Mouse (Mus musculus) ES-CJ7 (cell line): ENCODE results near the gene Pon3.

ENCODE experiments used
- DNase-seq: peaks from one replicate; pipeline ENCODE4 v3.0.0; 2011; ENCODE audit warnings: low read depth, low spot score

Pon3 gene

GRCm38 (mm10) chr6:5255722-5256451 lies at the start of gene Pon3:
Gene Pon3, minus strand, starts transcription at chr6:5256286.
- DNase-seq, result peak; percentile 76

GRCm38 (mm10) chr6:5304956-5305355 lies 48.9 kb upstream of the Pon3 start:
- no peak for DNase-seq

GRCm38 (mm10) chr6:5300629-5301028 lies 44.5 kb upstream of the Pon3 start:
- DNase-seq, result no peak

- no peak for DNase-seq
Measured at GRCm38 (mm10) chr6:5299561-5299960, 43.5 kb upstream of the Pon3 start.

- DNase-seq, result peak; percentile 50
Measured at GRCm38 (mm10) chr6:5298092-5298554, 42.0 kb upstream of the Pon3 start, which contains the start of gene Pon2. Gene Pon2, minus strand, starts transcription at chr6:5298455.

GRCm38 (mm10) chr6:5297321-5298091 lies 41.4 kb upstream of the Pon3 start:
- DNase-seq, result peak; percentile 48

GRCm38 (mm10) chr6:5296067-5296466 lies 40.0 kb upstream of the Pon3 start:
- DNase-seq, result no peak

- no peak for DNase-seq
Measured at GRCm38 (mm10) chr6:5294659-5295449, 38.8 kb upstream of the Pon3 start.

- no peak for DNase-seq
Measured at GRCm38 (mm10) chr6:5292841-5293240, 36.8 kb upstream of the Pon3 start.

- DNase-seq, result no peak
Measured at GRCm38 (mm10) chr6:5291450-5291849, 35.4 kb upstream of the Pon3 start.

- no peak for DNase-seq
Measured at GRCm38 (mm10) chr6:5287919-5288318, 31.8 kb upstream of the Pon3 start.

GRCm38 (mm10) chr6:5287392-5287791 lies 31.3 kb upstream of the Pon3 start:
- no peak for DNase-seq

GRCm38 (mm10) chr6:5282418-5282817 lies 26.3 kb upstream of the Pon3 start:
- no peak for DNase-seq

GRCm38 (mm10) chr6:5280576-5281305 lies 24.7 kb upstream of the Pon3 start:
- no peak for DNase-seq

- no peak for DNase-seq
Measured at GRCm38 (mm10) chr6:5277972-5278371, 21.9 kb upstream of the Pon3 start.

GRCm38 (mm10) chr6:5269641-5270040 lies 13.6 kb upstream of the Pon3 start:
- no peak for DNase-seq

GRCm38 (mm10) chr6:5264793-5265192 lies 8.7 kb upstream of the Pon3 start:
- no peak for DNase-seq

GRCm38 (mm10) chr6:5263250-5263999 lies 7.3 kb upstream of the Pon3 start:
- no peak for DNase-seq

- DNase-seq, result no peak
Measured at GRCm38 (mm10) chr6:5262322-5263249, 6.5 kb upstream of the Pon3 start.

- no peak for DNase-seq
Measured at GRCm38 (mm10) chr6:5255291-5255690, 795 bp downstream of the Pon3 start.
